Mouse (Mus musculus) stomach, embryonic 14.5 days (tissue): ENCODE data around the gene Ttc39a. TPM values are rescaled to one million over a fixed set of nuclear protein-coding genes. Genes with fewer than 3 reads are reported as not detected.

Source experiments
- ATAC-seq: fragments of 200-750 bp; cut with Nextera tagmentation; 2 replicates; pipeline ENCODE4 v1.8.0; 2017; ENCODE audit warnings: low read depth, moderate TSS enrichment; ENCODE audit not compliant: insufficient number of reproducible peaks, insufficient read depth, low FRiP score
- H3K27ac ChIP-seq: fragments of 300-500 bp; sonication (generic); 2 replicates; pipeline ENCODE4 v1.5.1; 2014; ENCODE audit warnings: mild to moderate bottlenecking, low read length, moderate library complexity, mixed read lengths
- H3K27me3 ChIP-seq: fragments of 300-500 bp; sonication (generic); 2 replicates; pipeline ENCODE4 v1.6.1; 2014; ENCODE audit warnings: low read length, control low read depth, mixed read lengths; ENCODE audit not compliant: control insufficient read depth, insufficient read depth
- H3K36me3 ChIP-seq: fragments of 300-500 bp; sonication (generic); 2 replicates; pipeline ENCODE4 v1.6.1; 2014; ENCODE audit warnings: mild to moderate bottlenecking, control low read depth, low read length, moderate library complexity, mixed read lengths; ENCODE audit not compliant: control insufficient read depth, insufficient read depth
- H3K4me1 ChIP-seq: fragments of 300-500 bp; sonication (generic); 2 replicates; pipeline ENCODE4 v1.6.1; 2014; ENCODE audit warnings: low read length, control low read depth, mixed read lengths; ENCODE audit not compliant: control insufficient read depth, insufficient read depth
- H3K4me2 ChIP-seq: fragments of 300-500 bp; sonication (generic); replicated peaks from 2 replicates; pipeline ENCODE4 v1.6.1; 2014; ENCODE audit warnings: low read depth, low read length, control low read depth
- H3K4me3 ChIP-seq: fragments of 300-500 bp; sonication (generic); 2 replicates; pipeline ENCODE4 v1.5.1; 2014; ENCODE audit warnings: low read depth, low read length, control low read depth
- H3K9ac ChIP-seq: fragments of 300-500 bp; sonication (generic); replicated peaks from 2 replicates; pipeline ENCODE4 v1.6.1; 2014; ENCODE audit warnings: low read depth, mild to moderate bottlenecking, control low read depth, low read length, moderate library complexity, mixed read lengths
- H3K9me3 ChIP-seq: fragments of 300-500 bp; sonication (generic); 2 replicates; pipeline ENCODE4 v1.6.1; 2016; ENCODE audit warnings: low read depth, low read length, control low read depth; ENCODE audit not compliant: control insufficient read depth
- WGBS: fragments of 180-500 bp; shearing (Covaris S2); extraction: QIAGEN DNeasy Blood & Tissue Kit; methylation state at CpG from one replicate; pipeline ENCODE4 v1.1.7; 2014; 5-methylcytosine and 5-hydroxymethylcytosine counted together
- polyA plus RNA-seq: library from polyadenylated mRNA; unstranded; fragments of >200 nt; fragmentation: Nextera tagmentation; extraction: Ambion mirVana; gene quantifications from 2 replicates; pipeline ENCODE4 v1.2.1, GENCODE M21; 2014

Gene Ttc39a
- polyA plus RNA-seq, 1 experiment from 2014 or later = 10.1 TPM

GRCm38 (mm10) chr4:109440381-109440780, 34.0 kb downstream of the Ttc39a start:
- ATAC-seq = no peak
- H3K27ac ChIP-seq = no peak overlapping the region

GRCm38 (mm10) chr4:109441000-109441399, 34.6 kb downstream of the Ttc39a start:
- Histone ChIP-seq H3K4me2 (no peak overlapping the region), H3K9ac (no peak overlapping the region), H3K27me3 (no peaks in the 10 kb centered on the region), H3K36me3 (no peaks in the 10 kb centered on the region; the same call in 1 of the 2 replicates), H3K4me3 (no peak overlapping the region), H3K4me1 (no peaks in the 10 kb centered on the region), H3K9me3 (no peaks in the 10 kb centered on the region), H3K27ac (no peak overlapping the region)
- WGBS = 88% methylated on average over 3 of the region's 3 CpGs
- no peak for ATAC-seq

More at GRCm38 (mm10) chr4:109440381-109440780, 34.0 kb downstream of the Ttc39a start:
- H3K9me3 ChIP-seq = no peaks in the 10 kb centered on the region
- no peaks in the 10 kb centered on the region for H3K27me3 ChIP-seq
- H3K4me1 ChIP-seq = no peaks in the 10 kb centered on the region
- no peak overlapping the region for H3K4me2 ChIP-seq
- H3K4me3 ChIP-seq = no peak overlapping the region
- H3K36me3 ChIP-seq = no peaks in the 10 kb centered on the region; the same call in 1 of the 2 replicates
- no peak overlapping the region for H3K9ac ChIP-seq
- 90% methylated on average over 5 of the region's 5 CpGs for WGBS

GRCm38 (mm10) chr4:109442126-109442525, 35.7 kb downstream of the Ttc39a start:
- Histone ChIP-seq H3K4me1 (no peaks in the 10 kb centered on the region), H3K36me3 (no peaks in the 10 kb centered on the region; the same call in 1 of the 2 replicates), H3K27me3 (no peaks in the 10 kb centered on the region), H3K9ac (no peak overlapping the region), H3K9me3 (no peaks in the 10 kb centered on the region), H3K4me3 (no peak overlapping the region), H3K4me2 (no peak overlapping the region), H3K27ac (no peak overlapping the region)
- 90% methylated on average over 7 of the region's 7 CpGs for WGBS
- ATAC-seq = no peak

- H3K4me2 ChIP-seq = no peak overlapping the region
- H3K36me3 ChIP-seq = no peaks in the 10 kb centered on the region; the same call in 1 of the 2 replicates
- H3K4me1 ChIP-seq = no peaks in the 10 kb centered on the region
- no peak overlapping the region for H3K9ac ChIP-seq
- no peaks in the 10 kb centered on the region for H3K27me3 ChIP-seq
- no peak overlapping the region for H3K4me3 ChIP-seq
- H3K27ac ChIP-seq = no peak overlapping the region
- ATAC-seq = no peak
- 85% methylated on average over 4 of the region's 4 CpGs for WGBS
- H3K9me3 ChIP-seq = no peaks in the 10 kb centered on the region
Measured at GRCm38 (mm10) chr4:109442649-109443048, 36.2 kb downstream of the Ttc39a start.

- no peak overlapping the region for H3K4me2 ChIP-seq
- no peaks in the 10 kb centered on the region for H3K9me3 ChIP-seq
- no peak overlapping the region for H3K4me3 ChIP-seq
- no peak overlapping the region for H3K9ac ChIP-seq
- no peaks in the 10 kb centered on the region for H3K27me3 ChIP-seq
- 77% methylated on average over 6 of the region's 6 CpGs for WGBS
- H3K4me1 ChIP-seq = no peaks in the 10 kb centered on the region
- no peak overlapping the region for H3K27ac ChIP-seq
- H3K36me3 ChIP-seq = no peaks in the 10 kb centered on the region; the same call in 1 of the 2 replicates
- no peak for ATAC-seq
Measured at GRCm38 (mm10) chr4:109444471-109444870, 38.0 kb downstream of the Ttc39a start.

GRCm38 (mm10) chr4:109444951-109445350, 38.5 kb downstream of the Ttc39a start:
- Histone ChIP-seq H3K27ac (no peak overlapping the region), H3K4me1 (no peaks in the 10 kb centered on the region), H3K36me3 (no peaks in the 10 kb centered on the region; the same call in 1 of the 2 replicates), H3K9me3 (no peaks in the 10 kb centered on the region), H3K4me3 (no peak overlapping the region), H3K4me2 (no peak overlapping the region), H3K27me3 (no peaks in the 10 kb centered on the region), H3K9ac (no peak overlapping the region)
- no peak for ATAC-seq
- 88% methylated on average over 2 of the region's 2 CpGs for WGBS

GRCm38 (mm10) chr4:109445397-109445796, 39.0 kb downstream of the Ttc39a start:
- Histone ChIP-seq H3K27ac (no peak overlapping the region), H3K4me2 (no peak overlapping the region), H3K4me1 (no peaks in the 10 kb centered on the region), H3K4me3 (no peak overlapping the region), H3K9me3 (no peaks in the 10 kb centered on the region), H3K9ac (no peak overlapping the region), H3K36me3 (no peaks in the 10 kb centered on the region; the same call in 1 of the 2 replicates), H3K27me3 (no peaks in the 10 kb centered on the region)
- WGBS = 63% methylated on average over 2 of the region's 2 CpGs
- peak; percentile 83; the same call in 1 of the 2 replicates for ATAC-seq

GRCm38 (mm10) chr4:109445956-109446355, 39.5 kb downstream of the Ttc39a start:
- Histone ChIP-seq H3K9ac (no peak overlapping the region), H3K4me3 (no peak overlapping the region), H3K36me3 (no peaks in the 10 kb centered on the region; the same call in 1 of the 2 replicates), H3K9me3 (no peaks in the 10 kb centered on the region), H3K4me2 (no peak overlapping the region), H3K27ac (no peak overlapping the region), H3K27me3 (no peaks in the 10 kb centered on the region), H3K4me1 (no peaks in the 10 kb centered on the region)
- ATAC-seq = no peak
- WGBS = 82% methylated on average over 1 of the region's 1 CpGs

GRCm38 (mm10) chr4:109448531-109448930, 42.1 kb downstream of the Ttc39a start:
- peaks cover 2% of the 10 kb centered on the region; the same call in 1 of the 2 replicates for H3K36me3 ChIP-seq
- ATAC-seq = no peak
- no peaks in the 10 kb centered on the region for H3K4me1 ChIP-seq
- 98% methylated on average over 2 of the region's 2 CpGs for WGBS
- H3K9ac ChIP-seq = no peak overlapping the region
- no peak overlapping the region for H3K4me3 ChIP-seq
- no peaks in the 10 kb centered on the region for H3K9me3 ChIP-seq
- no peak overlapping the region for H3K4me2 ChIP-seq
- H3K27me3 ChIP-seq = no peaks in the 10 kb centered on the region
- no peak overlapping the region for H3K27ac ChIP-seq
